Mouse (Mus musculus): Measurements from ENCODE around the gene Jarid2. TPM values are rescaled to one million over a fixed set of nuclear protein-coding genes. Genes with fewer than 3 reads are reported as not detected.
"Not testable (repeated sequence)": the region's sequence is repeated elsewhere in the genome, so short reads cannot be mapped to it uniquely, and the experiment has no call there.

Gene Jarid2
- polyA plus RNA-seq, 1 experiment from 2014 or later, result 26.5 TPM

DNA sequence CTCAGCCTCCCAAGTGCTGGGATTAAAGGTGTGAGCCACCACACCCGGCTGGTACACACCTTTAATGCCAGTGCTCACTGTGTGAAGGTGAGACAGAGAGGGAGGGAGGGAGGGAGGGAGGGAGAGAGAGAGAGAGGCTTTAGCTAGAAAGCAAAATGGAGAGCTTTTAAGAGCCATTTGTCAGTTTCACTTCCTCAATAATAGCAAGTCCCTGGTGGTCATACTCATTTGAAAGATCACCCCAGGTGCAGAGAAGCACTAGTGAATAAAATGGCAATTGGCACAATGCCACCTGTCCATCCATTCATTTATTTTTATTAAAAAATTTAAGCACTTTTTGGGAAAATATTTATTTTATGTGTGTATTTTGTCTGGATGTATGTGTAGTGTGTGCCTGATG is 9.2 kb upstream of the Jarid2 start:
- H3K36me3 ChIP-seq (ENCODE audit: control insufficient read depth, insufficient read depth, low read length), result no peaks in the 10 kb centered on the region
- H3K9ac ChIP-seq (replicated peaks; ENCODE audit: low read depth, low read length), result no peak overlapping the region
- no peaks in the 10 kb centered on the region for H3K27me3 ChIP-seq (ENCODE audit: control insufficient read depth, insufficient read depth, low read length)
- H3K9me3 ChIP-seq (ENCODE audit: control insufficient read depth, low read depth, low read length), result no peaks in the 10 kb centered on the region
- ATAC-seq (ENCODE audit: insufficient number of reproducible peaks, insufficient read depth, low FRiP score, low read depth), result no peak
- no peak overlapping the region for H3K4me3 ChIP-seq (ENCODE audit: low read depth, low read length)
- 86% methylated on average over 1 of the region's 1 CpGs for WGBS
- no peak overlapping the region for H3K4me2 ChIP-seq (replicated peaks; ENCODE audit: low read depth, low read length)
- H3K4me1 ChIP-seq (ENCODE audit: control insufficient read depth, insufficient read depth, low read length), result no peaks in the 10 kb centered on the region
- H3K27ac ChIP-seq (ENCODE audit: low read length), result no peak overlapping the region

DNA sequence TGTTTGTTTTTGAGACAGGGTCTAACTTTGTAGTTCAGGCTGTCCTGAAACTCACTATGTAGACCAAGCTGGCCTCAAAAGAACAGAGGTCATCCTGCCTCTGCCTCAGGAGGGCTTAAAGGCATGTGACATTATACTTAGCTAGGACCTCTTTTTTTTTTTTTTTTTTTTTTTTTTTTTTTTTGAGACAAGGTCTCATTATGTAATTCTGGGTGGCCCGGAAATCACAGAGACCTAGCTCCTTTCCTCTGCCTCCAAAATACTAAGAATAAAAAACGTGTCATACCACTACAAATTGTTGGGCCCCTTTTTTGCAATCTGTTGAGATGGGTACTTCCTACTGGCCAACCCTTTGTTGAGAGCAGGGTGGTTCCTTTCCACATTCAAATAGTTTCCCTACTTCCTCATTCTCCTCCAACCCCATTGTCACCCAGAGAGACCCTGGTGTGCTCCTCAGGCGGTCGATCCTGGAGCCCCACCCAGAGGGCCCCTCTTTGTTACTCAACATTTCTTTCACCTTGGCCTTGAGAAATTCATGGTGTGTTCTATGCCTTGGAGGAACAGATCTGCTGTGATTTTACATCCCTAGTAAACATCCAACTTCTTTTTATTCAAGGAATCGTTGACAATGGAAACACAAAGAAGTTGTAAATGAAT is 7.3 kb upstream of the Jarid2 start:
- no peak overlapping the region for H3K9ac ChIP-seq (replicated peaks; ENCODE audit: low read depth, low read length)
- no peak overlapping the region for H3K4me3 ChIP-seq (ENCODE audit: low read depth, low read length)
- 75% methylated on average over 5 of the region's 5 CpGs for WGBS
- H3K9me3 ChIP-seq (ENCODE audit: control insufficient read depth, low read depth, low read length), result no peaks in the 10 kb centered on the region
- ATAC-seq (ENCODE audit: insufficient number of reproducible peaks, insufficient read depth, low FRiP score, low read depth), result no peak
- no peak overlapping the region for H3K27ac ChIP-seq (ENCODE audit: low read length)
- H3K36me3 ChIP-seq (ENCODE audit: control insufficient read depth, insufficient read depth, low read length), result no peaks in the 10 kb centered on the region
- H3K4me2 ChIP-seq (replicated peaks; ENCODE audit: low read depth, low read length), result no peak overlapping the region
- H3K27me3 ChIP-seq (ENCODE audit: control insufficient read depth, insufficient read depth, low read length), result no peaks in the 10 kb centered on the region
- no peaks in the 10 kb centered on the region for H3K4me1 ChIP-seq (ENCODE audit: control insufficient read depth, insufficient read depth, low read length)

DNA sequence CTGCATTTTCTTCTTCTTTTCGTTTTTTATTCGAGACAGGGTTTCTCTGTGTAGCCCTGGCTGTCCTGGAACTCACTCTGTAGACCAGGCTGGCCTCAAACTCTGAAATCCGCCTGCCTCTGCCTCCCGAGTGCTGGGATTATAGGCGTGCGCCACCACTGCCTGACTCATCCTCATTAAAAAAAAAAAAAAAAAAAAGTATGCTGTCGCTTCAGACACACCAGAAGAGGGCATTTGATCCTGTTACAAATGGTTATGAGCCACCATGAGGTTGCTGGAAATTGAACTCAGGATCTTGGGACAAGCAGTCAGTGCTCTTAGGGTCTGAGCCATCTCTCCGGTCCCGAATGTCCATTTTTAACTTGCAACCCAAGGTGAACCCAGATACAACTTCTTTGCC is 5.8 kb upstream of the Jarid2 start:
- WGBS, result 91% methylated on average over 9 of the region's 9 CpGs
- not testable (repeated sequence) for H3K9me3 ChIP-seq (ENCODE audit: control insufficient read depth, low read depth, low read length)

DNA sequence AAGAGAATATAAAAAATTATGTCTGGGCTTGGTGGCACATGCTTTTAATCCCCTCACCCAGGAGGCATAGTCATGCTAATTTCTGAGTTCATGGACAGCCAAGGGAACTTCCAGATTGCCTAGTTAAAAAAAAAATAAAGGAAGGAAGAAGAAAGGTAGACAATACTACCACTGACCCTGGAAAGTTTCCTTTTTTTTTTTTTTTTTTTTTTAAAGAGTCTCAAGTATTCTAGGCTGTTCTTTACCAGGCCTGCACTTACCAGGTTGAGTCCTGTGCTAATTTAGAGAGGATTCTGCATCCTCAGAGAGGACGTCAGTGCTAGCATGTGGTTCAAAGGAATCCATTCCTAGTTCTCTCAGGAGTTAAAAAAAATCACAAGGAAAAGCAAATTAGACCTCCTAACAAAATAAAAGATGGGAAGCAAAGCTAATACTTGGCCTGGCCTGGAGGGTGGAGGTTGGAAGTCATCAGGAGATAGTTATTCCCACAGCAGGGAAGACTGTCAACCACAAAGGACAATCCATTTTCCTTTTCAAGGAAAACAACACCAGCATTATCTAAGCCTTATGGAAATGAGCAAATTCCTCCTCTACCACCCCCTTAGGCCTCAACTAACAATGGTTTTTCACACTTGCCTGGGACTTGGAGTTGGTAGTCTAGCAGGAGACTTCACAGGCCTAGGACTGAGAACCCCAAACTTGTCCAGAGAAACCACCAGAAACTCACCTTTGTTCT is 961 bp upstream of the Jarid2 start:
- H3K36me3 ChIP-seq (ENCODE audit: control insufficient read depth, insufficient read depth, low read length), result no peaks in the 10 kb centered on the region
- no peak overlapping the region for H3K9ac ChIP-seq (replicated peaks; ENCODE audit: low read depth, low read length)
- no peaks in the 10 kb centered on the region for H3K9me3 ChIP-seq (ENCODE audit: control insufficient read depth, low read depth, low read length)
- no peak overlapping the region for H3K4me3 ChIP-seq (ENCODE audit: low read depth, low read length)
- no peaks in the 10 kb centered on the region for H3K27me3 ChIP-seq (ENCODE audit: control insufficient read depth, insufficient read depth, low read length)
- H3K27ac ChIP-seq (ENCODE audit: low read length), result no peak overlapping the region
- H3K4me2 ChIP-seq (replicated peaks; ENCODE audit: low read depth, low read length), result no peak overlapping the region
- WGBS, result 71% methylated on average over 1 of the region's 1 CpGs
- H3K4me1 ChIP-seq (ENCODE audit: control insufficient read depth, insufficient read depth, low read length), result no peaks in the 10 kb centered on the region
- ATAC-seq (ENCODE audit: insufficient number of reproducible peaks, insufficient read depth, low FRiP score, low read depth), result no peak

More for the DNA sequence above, 5.8 kb upstream of the Jarid2 start:
- not testable (repeated sequence) for H3K4me2 ChIP-seq (replicated peaks; ENCODE audit: low read depth, low read length); H3K27me3 ChIP-seq (ENCODE audit: control insufficient read depth, insufficient read depth, low read length); ATAC-seq (ENCODE audit: insufficient number of reproducible peaks, insufficient read depth, low FRiP score, low read depth); H3K4me3 ChIP-seq (ENCODE audit: low read depth, low read length); H3K4me1 ChIP-seq (ENCODE audit: control insufficient read depth, insufficient read depth, low read length); H3K27ac ChIP-seq (ENCODE audit: low read length); H3K9ac ChIP-seq (replicated peaks; ENCODE audit: low read depth, low read length); H3K36me3 ChIP-seq (ENCODE audit: control insufficient read depth, insufficient read depth, low read length)

DNA sequence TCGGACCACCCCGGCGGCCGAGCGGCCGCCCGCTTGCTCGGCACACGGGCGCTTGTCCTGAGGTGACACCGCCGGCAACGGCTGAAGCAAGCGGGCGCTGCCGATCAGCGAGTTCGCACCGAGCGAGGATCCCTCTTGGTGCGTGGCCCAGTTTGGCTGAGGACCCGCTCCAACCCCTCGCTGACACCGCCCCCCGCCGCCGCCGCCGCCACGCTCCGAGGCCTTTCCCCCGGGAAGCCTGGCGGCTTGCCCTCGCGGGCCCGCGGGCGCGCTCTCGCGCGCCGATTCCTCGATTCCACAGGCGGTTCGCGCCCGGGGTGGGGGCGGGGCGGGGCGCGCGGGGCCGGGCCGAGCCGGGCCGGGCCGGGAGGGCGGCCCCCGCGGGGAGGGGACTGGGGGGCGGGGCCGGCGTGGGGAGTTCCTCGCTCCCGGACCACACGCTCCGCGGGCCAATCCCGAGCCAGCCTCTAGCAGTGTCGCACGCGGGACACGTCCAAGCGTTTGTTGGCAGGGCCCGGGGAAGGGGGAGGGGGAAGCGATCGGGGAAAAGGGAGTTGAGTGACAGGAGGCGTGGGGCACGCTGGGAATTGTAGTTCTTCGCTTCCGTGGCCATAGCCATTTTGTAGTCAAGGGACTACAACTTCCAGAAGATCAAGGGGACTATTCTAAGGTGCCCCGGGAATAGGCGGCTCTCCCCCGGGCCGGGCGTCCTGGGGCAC is 1.0 kb downstream of the Jarid2 start:
- H3K9me3 ChIP-seq (ENCODE audit: control insufficient read depth, low read depth, low read length), result no peaks in the 10 kb centered on the region
- WGBS, result under 1% methylated on average over 64 of the region's 87 CpGs
- peak overlapping the region; percentile 70 for H3K4me3 ChIP-seq (ENCODE audit: low read depth, low read length)

DNA sequence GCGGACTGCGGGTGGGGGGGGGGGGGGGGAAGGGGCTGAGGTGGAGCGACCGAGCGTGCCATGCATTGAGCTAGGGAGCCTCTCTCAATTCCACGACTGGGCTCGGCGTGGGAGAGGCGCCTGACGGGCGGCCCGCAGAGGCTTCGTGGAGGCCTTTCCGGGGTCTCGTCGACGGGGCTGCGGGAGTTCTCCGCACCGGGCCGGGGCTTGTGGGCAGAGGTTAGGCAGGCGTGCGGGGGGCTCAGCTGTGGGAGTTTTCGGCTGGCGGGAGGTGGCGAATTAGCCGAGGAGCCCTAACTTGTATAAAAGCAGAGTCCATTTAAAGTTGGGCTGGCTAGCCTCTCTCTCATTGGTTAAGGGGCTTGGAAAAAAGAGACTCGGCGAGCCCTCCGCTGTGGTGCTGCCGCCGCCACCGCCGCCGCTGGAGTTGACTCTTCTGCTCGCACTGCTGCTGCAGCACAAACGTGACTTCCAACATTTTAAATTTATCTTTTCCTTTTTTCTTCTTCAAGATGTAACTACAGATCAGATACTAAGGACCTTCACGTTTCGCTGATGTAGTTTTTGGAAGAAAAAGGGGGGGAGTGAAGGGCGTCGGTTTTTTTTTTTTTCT is 1.8 kb downstream of the Jarid2 start:
- under 1% methylated on average over 41 of the region's 41 CpGs for WGBS

More for the DNA sequence above, 1.0 kb downstream of the Jarid2 start:
- peaks cover 9% of the 10 kb centered on the region for H3K4me1 ChIP-seq (ENCODE audit: control insufficient read depth, insufficient read depth, low read length)
- peak overlapping the region; percentile 87 for H3K9ac ChIP-seq (replicated peaks; ENCODE audit: low read depth, low read length)
- no peaks in the 10 kb centered on the region for H3K36me3 ChIP-seq (ENCODE audit: control insufficient read depth, insufficient read depth, low read length)
- peak overlapping the region; percentile 91 for H3K27ac ChIP-seq (ENCODE audit: low read length)
- H3K27me3 ChIP-seq (ENCODE audit: control insufficient read depth, insufficient read depth, low read length), result no peaks in the 10 kb centered on the region
- ATAC-seq (ENCODE audit: insufficient number of reproducible peaks, insufficient read depth, low FRiP score, low read depth), result peak; percentile 96
- H3K4me2 ChIP-seq (replicated peaks; ENCODE audit: low read depth, low read length), result peak overlapping the region; percentile 93

DNA sequence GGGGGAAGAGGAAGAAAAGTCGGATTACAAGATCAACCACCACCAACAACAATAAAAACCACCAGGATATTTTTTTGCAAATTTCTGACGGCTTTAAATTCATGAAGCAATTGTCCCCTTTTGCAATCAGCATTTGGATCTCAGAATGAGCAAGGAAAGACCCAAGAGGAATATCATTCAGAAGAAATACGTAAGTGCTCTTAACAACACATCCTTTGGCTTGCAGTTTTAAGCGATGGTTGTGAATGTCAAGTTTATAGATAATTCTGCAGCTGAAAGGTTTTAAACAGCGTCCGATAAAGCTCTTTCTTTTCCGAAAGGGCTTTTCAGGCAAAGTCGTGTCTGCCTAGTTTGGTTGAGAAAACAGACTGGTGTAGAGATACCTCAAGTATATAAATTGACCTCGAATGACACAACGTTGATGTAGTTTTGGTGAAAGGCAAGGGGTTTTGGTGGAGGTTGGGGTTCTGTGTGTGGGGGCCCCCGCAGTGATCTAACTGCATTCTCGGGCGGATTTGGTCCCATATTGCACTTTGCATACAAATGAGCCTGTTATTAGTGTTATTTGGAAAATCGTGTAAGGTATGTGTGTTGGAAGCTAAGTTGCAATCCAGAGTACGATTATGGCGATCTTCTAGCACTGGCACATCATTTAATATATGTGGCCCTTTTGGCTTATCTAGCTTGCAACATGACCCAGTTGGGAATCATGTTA is 2.6 kb downstream of the Jarid2 start:
- WGBS, result under 1% methylated on average over 16 of the region's 16 CpGs
- no peak for ATAC-seq (ENCODE audit: insufficient number of reproducible peaks, insufficient read depth, low FRiP score, low read depth)
- Histone ChIP-seq H3K4me1 (ENCODE audit: control insufficient read depth, insufficient read depth, low read length) (peaks cover 16% of the 10 kb centered on the region), H3K27me3 (ENCODE audit: control insufficient read depth, insufficient read depth, low read length) (no peaks in the 10 kb centered on the region), H3K9me3 (ENCODE audit: control insufficient read depth, low read depth, low read length) (no peaks in the 10 kb centered on the region), H3K4me2 (replicated peaks; ENCODE audit: low read depth, low read length) (peak overlapping the region; percentile 85), H3K9ac (replicated peaks; ENCODE audit: low read depth, low read length) (peak overlapping the region; percentile 77), H3K27ac (ENCODE audit: low read length) (no peak overlapping the region; the same call in 1 of the 2 replicates), H3K36me3 (ENCODE audit: control insufficient read depth, insufficient read depth, low read length) (no peaks in the 10 kb centered on the region), H3K4me3 (ENCODE audit: low read depth, low read length) (peak overlapping the region; percentile 70)

More for the DNA sequence above, 1.8 kb downstream of the Jarid2 start:
- Histone ChIP-seq H3K4me2 (replicated peaks; ENCODE audit: low read depth, low read length) (peak overlapping the region; percentile 85), H3K27ac (ENCODE audit: low read length) (peak overlapping the region; percentile 91), H3K4me3 (ENCODE audit: low read depth, low read length) (peak overlapping the region; percentile 70), H3K9ac (replicated peaks; ENCODE audit: low read depth, low read length) (peak overlapping the region; percentile 77), H3K27me3 (ENCODE audit: control insufficient read depth, insufficient read depth, low read length) (no peaks in the 10 kb centered on the region), H3K4me1 (ENCODE audit: control insufficient read depth, insufficient read depth, low read length) (peaks cover 14% of the 10 kb centered on the region), H3K9me3 (ENCODE audit: control insufficient read depth, low read depth, low read length) (no peaks in the 10 kb centered on the region), H3K36me3 (ENCODE audit: control insufficient read depth, insufficient read depth, low read length) (no peaks in the 10 kb centered on the region)
- ATAC-seq (ENCODE audit: insufficient number of reproducible peaks, insufficient read depth, low FRiP score, low read depth), result peak; percentile 79
